Mouse (Mus musculus) lung, postnatal 0 days (tissue): ENCODE measurements around the gene 1810062G17Rik. TPM values are rescaled to one million over a fixed set of nuclear protein-coding genes. Genes with fewer than 3 reads are reported as not detected.

Source experiments
- ATAC-seq: fragments of 200-750 bp; cut with Nextera tagmentation; 2 replicates; pipeline ENCODE4 v1.8.0; 2017; ENCODE audit warnings: moderate library complexity
- DNase-seq: peaks from one replicate; pipeline ENCODE4 v3.0.0-alpha.2; 2016; ENCODE audit warnings: low spot score
- H3K27ac ChIP-seq: fragments of 300-500 bp; sonication (generic); 2 replicates; pipeline ENCODE4 v1.5.1; 2014; ENCODE audit warnings: antibody characterized with exemption, mild to moderate bottlenecking, low read length, mixed read lengths
- H3K27me3 ChIP-seq: fragments of 300-500 bp; sonication (generic); replicated peaks from 2 replicates; pipeline ENCODE4 v1.6.1; 2014; ENCODE audit warnings: low read length, mixed read lengths; ENCODE audit not compliant: insufficient read depth
- H3K36me3 ChIP-seq: fragments of 300-500 bp; sonication (generic); 2 replicates; pipeline ENCODE4 v1.6.1; 2014; ENCODE audit warnings: low read length, mixed read lengths; ENCODE audit not compliant: insufficient read depth
- H3K4me1 ChIP-seq: fragments of 300-500 bp; sonication (generic); 2 replicates; pipeline ENCODE4 v1.6.1; 2014; ENCODE audit warnings: antibody characterized with exemption, low read depth, low read length, mixed read lengths; ENCODE audit not compliant: insufficient read depth
- H3K4me2 ChIP-seq: fragments of 300-500 bp; sonication (generic); replicated peaks from 2 replicates; pipeline ENCODE4 v1.6.1; 2014; ENCODE audit warnings: low read depth, mild to moderate bottlenecking, low read length, moderate library complexity, mixed read lengths
- H3K4me3 ChIP-seq: fragments of 300-500 bp; sonication (generic); 2 replicates; pipeline ENCODE4 v1.5.1; 2014; ENCODE audit warnings: low read depth, low read length
- H3K9ac ChIP-seq: fragments of 300-500 bp; sonication (generic); replicated peaks from 2 replicates; pipeline ENCODE4 v1.6.1; 2014; ENCODE audit warnings: low read depth, mild to moderate bottlenecking
- H3K9me3 ChIP-seq: fragments of 300-500 bp; sonication (generic); 2 replicates; pipeline ENCODE4 v1.6.1; 2016; ENCODE audit warnings: low read length, mixed read lengths
- CTCF ChIP-seq: IDR thresholded peaks from 2 replicates; pipeline ENCODE4 v1.5.1; 2016; ENCODE audit warnings: antibody characterized with exemption, mild to moderate bottlenecking
- EP300 ChIP-seq: IDR thresholded peaks from 2 replicates; pipeline ENCODE4 v1.6.1; 2016; ENCODE audit warnings: antibody characterized with exemption, mild to moderate bottlenecking, control low read depth
- WGBS: fragments of 180-500 bp; shearing (Covaris S2); extraction: QIAGEN DNeasy Blood & Tissue Kit; methylation state at CpG from one replicate; pipeline ENCODE4 v1.1.7; 2014; 5-methylcytosine and 5-hydroxymethylcytosine counted together
- polyA plus RNA-seq: library from polyadenylated mRNA; unstranded; fragments of >200 nt; fragmentation: Nextera tagmentation; extraction: Ambion mirVana; gene quantifications from 2 replicates; pipeline ENCODE4 v1.2.1, GENCODE M21; 2015

The 1810062G17Rik gene
- polyA plus RNA-seq, 1 experiment from 2014 or later, result 8.0 TPM

DNA sequence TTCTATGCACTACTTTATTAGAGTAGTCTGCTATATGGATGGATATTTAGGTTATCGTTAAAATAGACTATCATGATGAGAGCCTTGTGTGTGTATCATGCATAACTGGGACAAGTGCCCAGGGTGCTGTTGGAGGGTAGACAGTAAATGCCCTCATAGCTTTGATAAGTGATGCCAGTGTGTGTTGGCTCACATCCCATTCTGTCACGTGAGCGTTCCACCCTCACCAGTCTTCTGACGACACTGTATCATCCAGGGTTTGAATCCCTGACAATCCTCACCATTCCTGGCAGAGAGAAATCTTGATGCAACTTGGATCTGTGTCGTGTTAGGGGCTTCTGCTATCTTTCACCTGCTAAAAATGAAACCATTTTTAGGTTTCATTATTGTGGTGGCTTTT lies 29.2 kb upstream of the 1810062G17Rik start:
- Histone ChIP-seq H3K36me3 (peaks cover 12% of the 10 kb centered on the region; the same call in 1 of the 2 replicates), H3K27me3 (no peaks in the 10 kb centered on the region), H3K4me2 (no peak overlapping the region), H3K4me3 (no peak overlapping the region), H3K9me3 (no peaks in the 10 kb centered on the region), H3K9ac (no peak overlapping the region), H3K4me1 (peaks cover 5% of the 10 kb centered on the region; the same call in 1 of the 2 replicates), H3K27ac (no peak overlapping the region)
- WGBS, result 63% methylated on average over 5 of the region's 5 CpGs
- no peak for ATAC-seq
- no peak for DNase-seq
- TF ChIP-seq CTCF, result no peak
- TF ChIP-seq EP300, result no peak

DNA sequence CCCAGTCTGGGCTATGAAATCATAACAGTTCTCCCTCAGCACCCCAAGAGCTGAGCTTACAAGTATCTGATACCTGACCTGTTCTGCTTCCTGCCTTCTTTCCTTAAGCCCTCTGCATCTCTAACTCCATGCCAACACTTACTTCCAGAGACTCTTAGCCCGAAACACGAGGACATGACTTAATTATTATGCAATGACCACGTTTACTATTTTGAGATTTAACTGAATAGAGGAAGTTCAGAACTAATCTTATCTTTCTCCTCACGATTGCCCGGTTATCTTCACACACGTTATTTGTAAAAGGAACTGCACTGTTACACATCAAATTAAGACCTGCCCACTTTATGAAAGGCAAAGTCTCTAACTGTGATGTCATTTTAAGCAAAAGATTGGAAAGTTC lies 28.8 kb upstream of the 1810062G17Rik start:
- Histone ChIP-seq H3K27ac (no peak overlapping the region), H3K36me3 (peaks cover 14% of the 10 kb centered on the region; the same call in 1 of the 2 replicates), H3K4me2 (no peak overlapping the region), H3K9ac (no peak overlapping the region), H3K4me1 (peaks cover 5% of the 10 kb centered on the region; the same call in 1 of the 2 replicates), H3K9me3 (no peaks in the 10 kb centered on the region), H3K4me3 (no peak overlapping the region), H3K27me3 (no peaks in the 10 kb centered on the region)
- 27% methylated on average over 6 of the region's 6 CpGs for WGBS
- TF ChIP-seq EP300, result no peak
- no peak for TF ChIP-seq CTCF
- ATAC-seq (no peak), DNase-seq (peak; percentile 46)

DNA sequence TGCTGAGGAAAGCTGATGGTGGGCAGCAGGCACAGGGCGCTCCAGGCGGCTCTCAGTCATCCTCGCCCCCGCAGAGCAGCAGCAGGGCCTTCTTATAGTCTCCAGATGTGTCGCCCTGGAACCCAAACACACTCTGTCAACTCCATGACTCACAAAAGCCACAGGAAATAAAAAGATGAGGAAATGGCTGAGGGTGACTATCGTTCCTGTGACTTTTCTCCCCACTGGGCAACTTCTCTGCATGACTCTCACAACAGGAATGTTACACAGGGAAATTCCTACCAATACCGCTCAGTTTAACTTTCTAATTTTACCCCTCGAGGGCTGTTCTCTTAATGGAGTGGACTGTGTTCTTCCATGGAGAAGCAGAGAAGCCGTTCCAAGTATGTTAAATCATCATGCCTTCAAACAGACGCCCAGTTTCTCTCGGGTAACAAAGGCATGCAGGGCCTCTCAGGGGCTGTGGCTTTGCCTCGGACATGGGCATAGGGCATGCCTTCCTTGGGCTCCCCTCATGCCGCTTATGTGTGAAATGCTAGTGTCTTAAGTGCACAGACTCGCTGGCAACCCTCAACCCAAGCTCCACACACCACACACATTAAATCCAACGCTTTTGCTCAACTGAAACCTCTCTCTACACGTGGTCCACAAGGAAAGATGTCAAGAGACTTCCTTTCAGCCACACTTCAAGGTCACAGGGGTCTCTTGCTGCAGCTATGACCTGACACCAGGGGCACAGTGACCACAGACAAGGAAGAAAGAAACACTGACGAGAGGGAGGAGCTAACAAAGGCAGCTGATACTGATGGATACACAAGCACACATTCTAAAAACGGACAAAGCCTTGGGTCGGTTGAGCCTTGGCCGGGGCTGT lies 26.2 kb upstream of the 1810062G17Rik start:
- no peaks in the 10 kb centered on the region for H3K9me3 ChIP-seq
- no peak overlapping the region for H3K9ac ChIP-seq
- peaks cover 32% of the 10 kb centered on the region for H3K36me3 ChIP-seq
- peak overlapping the region; percentile 77 for H3K27ac ChIP-seq
- DNase-seq (peak; percentile 89), ATAC-seq (peak; percentile 95)
- TF ChIP-seq EP300 (peak; percentile 97), CTCF (peak; percentile 15; the same call in 1 of the 2 replicates)
- WGBS, result 32% methylated on average over 20 of the region's 20 CpGs
- H3K4me3 ChIP-seq, result no peak overlapping the region
- H3K4me2 ChIP-seq, result no peak overlapping the region
- H3K4me1 ChIP-seq, result peaks cover 5% of the 10 kb centered on the region; the same call in 1 of the 2 replicates
- H3K27me3 ChIP-seq, result no peaks in the 10 kb centered on the region

DNA sequence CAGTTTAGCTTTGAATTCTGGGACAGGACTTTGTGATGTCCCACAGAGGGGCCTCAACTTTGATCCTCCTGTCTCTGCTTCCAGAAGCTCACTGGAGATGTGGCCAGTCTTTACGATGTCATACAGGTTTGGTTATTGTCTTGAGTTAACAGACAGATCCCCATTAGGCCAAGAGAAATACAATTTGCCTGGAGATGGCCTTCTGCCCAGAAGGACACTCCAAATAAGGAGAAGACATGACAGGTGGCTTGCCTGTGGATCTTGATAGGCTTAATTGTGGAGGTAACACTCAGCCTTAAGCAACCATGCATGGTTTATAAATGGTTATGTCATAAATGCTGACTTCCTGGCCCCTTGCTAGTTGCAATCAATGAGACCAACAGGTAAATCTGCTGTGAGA lies 23.2 kb upstream of the 1810062G17Rik start:
- Histone ChIP-seq H3K9me3 (no peaks in the 10 kb centered on the region), H3K4me2 (no peak overlapping the region), H3K27me3 (no peaks in the 10 kb centered on the region), H3K4me1 (peaks cover 5% of the 10 kb centered on the region; the same call in 1 of the 2 replicates), H3K36me3 (peaks cover 49% of the 10 kb centered on the region), H3K27ac (no peak overlapping the region), H3K9ac (no peak overlapping the region), H3K4me3 (no peak overlapping the region)
- 80% methylated on average over 1 of the region's 1 CpGs for WGBS
- ATAC-seq (no peak), DNase-seq (no peak)
- TF ChIP-seq CTCF, result no peak

DNA sequence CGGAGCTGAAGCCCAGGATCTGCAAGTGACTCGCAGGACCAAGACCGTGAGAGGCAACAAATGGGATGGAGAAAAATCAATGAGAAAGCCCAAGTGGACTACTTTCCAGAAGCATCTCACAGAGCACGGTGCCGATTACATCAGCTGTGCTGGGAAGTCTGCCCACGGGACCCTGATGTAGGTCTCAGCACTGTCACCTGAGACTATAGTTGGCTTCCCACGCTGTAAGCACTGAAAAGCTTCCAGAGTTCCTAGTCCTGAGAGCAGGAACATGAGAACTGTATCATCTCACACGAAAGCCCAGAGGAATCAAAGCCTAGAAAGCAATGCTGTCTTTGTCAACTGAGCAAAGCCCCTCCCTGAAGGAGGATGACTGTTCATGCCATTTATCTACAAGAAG lies 20.6 kb upstream of the 1810062G17Rik start:
- Histone ChIP-seq H3K4me2 (no peak overlapping the region), H3K27me3 (no peaks in the 10 kb centered on the region), H3K9me3 (no peaks in the 10 kb centered on the region), H3K4me1 (no peaks in the 10 kb centered on the region), H3K4me3 (no peak overlapping the region), H3K9ac (no peak overlapping the region), H3K27ac (no peak overlapping the region), H3K36me3 (peaks cover 59% of the 10 kb centered on the region)
- ATAC-seq, result no peak
- 94% methylated on average over 8 of the region's 8 CpGs for WGBS
- no peak for TF ChIP-seq EP300
- no peak for TF ChIP-seq CTCF
- no peak for DNase-seq

DNA sequence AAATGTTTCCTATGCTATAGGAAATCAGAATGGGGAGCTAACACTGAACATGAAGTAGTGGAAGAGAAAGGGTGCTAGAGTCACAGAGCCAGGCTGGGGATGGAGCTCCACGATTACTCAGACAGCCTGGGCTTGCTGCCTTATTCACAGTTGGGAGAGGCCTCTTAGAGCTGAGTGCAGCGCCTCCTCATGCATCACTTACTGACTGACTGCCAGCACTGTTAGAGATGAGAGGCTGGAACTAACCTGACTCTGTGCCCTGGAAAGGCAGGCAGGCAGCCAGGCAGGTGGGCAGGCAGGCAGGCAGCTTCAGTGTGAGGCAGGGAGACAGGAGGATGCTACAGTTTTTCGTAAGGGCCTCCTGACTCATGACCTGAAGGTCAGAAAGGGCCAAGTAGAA lies 20.2 kb upstream of the 1810062G17Rik start:
- TF ChIP-seq EP300 (no peak), CTCF (no peak)
- Histone ChIP-seq H3K27ac (no peak overlapping the region), H3K9ac (no peak overlapping the region), H3K27me3 (no peaks in the 10 kb centered on the region), H3K4me2 (no peak overlapping the region), H3K4me1 (no peaks in the 10 kb centered on the region), H3K4me3 (no peak overlapping the region), H3K9me3 (no peaks in the 10 kb centered on the region), H3K36me3 (peaks cover 59% of the 10 kb centered on the region)
- DNase-seq (no peak), ATAC-seq (no peak)
- WGBS, result 76% methylated on average over 3 of the region's 3 CpGs
